Mouse (Mus musculus): ENCODE measurements around the gene Fgf3. TPM values are rescaled to one million over a fixed set of nuclear protein-coding genes. Genes with fewer than 3 reads are reported as not detected.

Fgf3 gene
- 1 to 10 TPM in 3 of 4 experiments, under 1 TPM in 1; 0.67 to 2.8 (median 2.0) TPM for total RNA-seq (2022)

GRCm38 (mm10) chr7:144837891-144838488, at the start of gene Fgf3:
Gene Fgf3 (plus strand): TSS chr7:144838083.
- no peak for DNase-seq

- peak; percentile 34 for DNase-seq
Observed at GRCm38 (mm10) chr7:144788631-144789030, 49.3 kb upstream of the Fgf3 start.

- no peak for DNase-seq
Observed at GRCm38 (mm10) chr7:144789601-144790556, 48.0 kb upstream of the Fgf3 start.

GRCm38 (mm10) chr7:144791426-144791825, 46.5 kb upstream of the Fgf3 start:
- DNase-seq = no peak

- DNase-seq = no peak
Observed at GRCm38 (mm10) chr7:144793296-144793695, 44.6 kb upstream of the Fgf3 start.

GRCm38 (mm10) chr7:144795976-144796474, 41.9 kb upstream of the Fgf3 start:
- DNase-seq = no peak

- no peak for DNase-seq
Observed at GRCm38 (mm10) chr7:144796986-144797735, 40.7 kb upstream of the Fgf3 start.

GRCm38 (mm10) chr7:144798471-144798870, 39.4 kb upstream of the Fgf3 start:
- DNase-seq = no peak

- no peak for DNase-seq
Observed at GRCm38 (mm10) chr7:144807036-144807435, 30.8 kb upstream of the Fgf3 start.

GRCm38 (mm10) chr7:144807976-144808577, 29.8 kb upstream of the Fgf3 start:
- DNase-seq = no peak

GRCm38 (mm10) chr7:144811521-144811920, 26.4 kb upstream of the Fgf3 start:
- no peak for DNase-seq

GRCm38 (mm10) chr7:144821901-144822300, 16.0 kb upstream of the Fgf3 start:
- no peak for DNase-seq

- no peak for DNase-seq
Observed at GRCm38 (mm10) chr7:144823988-144824387, 13.9 kb upstream of the Fgf3 start.

GRCm38 (mm10) chr7:144828369-144828768, 9.5 kb upstream of the Fgf3 start:
- no peak for DNase-seq

GRCm38 (mm10) chr7:144838522-144839503, 930 bp downstream of the Fgf3 start:
- no peak for DNase-seq

- DNase-seq = peak; percentile 13
Observed at GRCm38 (mm10) chr7:144846158-144846557, 8.3 kb downstream of the Fgf3 start.

- no peak for DNase-seq
Observed at GRCm38 (mm10) chr7:144847067-144847466, 9.2 kb downstream of the Fgf3 start, which contains the start of gene Fgf4. Gene Fgf4 (plus strand): TSS chr7:144847367.

- DNase-seq = no peak
Observed at GRCm38 (mm10) chr7:144851321-144851720, 13.4 kb downstream of the Fgf3 start.

GRCm38 (mm10) chr7:144854966-144855365, 17.1 kb downstream of the Fgf3 start:
- DNase-seq = no peak

GRCm38 (mm10) chr7:144857158-144857557, 19.3 kb downstream of the Fgf3 start:
- no peak for DNase-seq

GRCm38 (mm10) chr7:144857826-144858342, 20.0 kb downstream of the Fgf3 start:
- DNase-seq = no peak

Data from adrenal gland, adult 8-10 months (tissue).